Mouse (Mus musculus): ENCODE results near the gene Rab3a.

The Rab3a gene

DNA sequence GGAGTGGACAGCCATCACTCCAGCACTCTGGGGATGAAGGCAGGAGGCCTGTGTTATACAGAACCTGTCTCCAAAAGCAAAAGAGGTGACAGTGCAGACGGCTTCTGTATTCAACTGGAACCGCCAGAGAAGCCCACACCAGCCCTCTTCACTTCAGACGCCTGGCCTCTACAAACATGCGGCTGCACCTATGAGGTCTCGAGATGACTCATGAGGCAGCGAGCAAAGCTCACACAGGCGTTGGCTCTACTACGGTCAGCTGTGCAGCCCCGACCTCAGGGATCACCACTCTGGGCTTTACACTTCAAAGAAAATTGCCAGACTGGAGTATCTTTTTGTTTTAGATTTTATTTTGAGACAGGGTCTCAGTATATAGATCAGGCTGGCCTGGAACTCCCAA, 18.4 kb downstream of the Rab3a start:
- intact Hi-C loops (cut with DNase I), result no loop called here

DNA sequence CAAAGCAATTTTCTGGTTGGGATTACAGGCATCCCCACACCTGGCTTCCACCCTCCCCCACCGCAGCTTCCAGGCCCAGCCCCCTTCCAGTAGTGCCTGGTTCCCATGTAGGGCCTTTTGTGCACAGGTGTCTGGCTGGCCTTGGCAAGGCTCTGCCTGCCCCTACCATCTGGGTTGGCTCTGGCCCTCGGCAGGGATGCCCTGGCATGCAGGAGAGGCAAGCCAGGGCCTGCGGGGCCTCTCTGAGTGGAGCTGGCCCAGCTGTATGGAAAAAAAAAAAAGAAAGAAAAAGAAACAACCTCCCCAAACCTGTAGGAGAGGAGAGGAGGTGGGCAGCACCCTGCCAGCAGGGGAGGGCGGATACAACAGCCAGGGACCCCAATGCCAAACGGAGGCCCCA, 18.9 kb downstream of the Rab3a start:
- intact Hi-C loops (cut with DNase I), result no loop called here

DNA sequence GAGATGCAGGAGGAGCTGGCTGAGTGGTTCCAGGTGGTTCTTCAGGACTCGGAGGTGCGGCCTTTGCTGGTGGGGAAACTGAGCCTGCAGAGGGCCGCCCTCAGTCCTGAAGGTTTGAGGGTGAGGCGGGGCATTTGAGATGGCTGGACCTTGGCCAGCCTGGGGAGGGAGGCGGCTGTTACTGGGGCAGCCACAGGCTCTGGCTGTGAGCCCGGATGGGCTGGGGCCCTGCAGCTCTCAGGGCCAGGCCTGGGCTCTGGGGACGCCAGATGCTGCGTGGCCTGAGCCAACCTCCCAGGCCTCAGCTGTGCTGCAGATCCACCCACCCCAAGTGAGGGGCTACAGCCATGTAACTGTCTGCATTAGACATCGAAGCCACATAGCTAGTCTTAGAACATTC, 19.4 kb downstream of the Rab3a start:
- intact Hi-C loops (cut with DNase I), result no loop called here

DNA sequence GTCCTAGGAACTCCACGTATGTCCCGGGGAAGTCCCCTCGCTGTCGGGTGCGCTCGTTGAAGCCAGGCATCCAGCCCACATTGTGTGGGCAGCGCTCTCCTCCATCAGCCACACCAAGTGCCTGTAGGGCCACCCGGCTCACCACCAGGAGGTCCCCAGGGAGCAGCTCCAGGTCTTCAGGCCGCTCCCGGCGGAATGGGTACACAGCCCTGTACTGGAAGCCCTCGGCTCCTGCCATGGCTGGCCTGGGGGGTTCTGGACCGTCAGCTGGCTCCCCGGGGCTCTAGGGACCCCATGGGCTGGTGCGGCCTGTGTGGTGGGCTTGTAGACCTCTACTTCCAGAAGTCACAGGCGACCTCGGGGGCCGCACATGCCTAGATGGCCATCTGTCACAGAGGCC, 20.3 kb downstream of the Rab3a start:
- intact Hi-C loops (cut with DNase I), result no loop called here

DNA sequence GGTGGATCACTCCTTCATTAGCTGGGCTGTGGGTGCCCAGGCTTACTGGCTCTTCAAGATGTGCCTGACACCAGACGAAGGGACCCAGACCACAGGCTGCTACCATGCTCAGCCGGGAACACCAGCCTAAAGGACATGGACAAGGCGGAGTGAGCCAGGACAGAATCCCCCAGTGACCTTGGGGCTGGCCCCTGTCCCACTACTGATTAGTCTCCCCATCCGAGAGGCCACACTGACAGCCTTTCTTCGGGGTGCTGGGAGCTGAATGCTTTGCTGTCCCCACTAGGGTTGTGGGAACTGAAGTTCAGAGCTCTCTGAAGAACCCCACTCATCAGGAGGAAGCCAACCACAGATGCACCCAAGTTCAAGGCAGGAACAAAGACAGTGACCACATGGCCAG, 20.7 kb downstream of the Rab3a start:
- intact Hi-C loops (cut with DNase I), result no loop called here

DNA sequence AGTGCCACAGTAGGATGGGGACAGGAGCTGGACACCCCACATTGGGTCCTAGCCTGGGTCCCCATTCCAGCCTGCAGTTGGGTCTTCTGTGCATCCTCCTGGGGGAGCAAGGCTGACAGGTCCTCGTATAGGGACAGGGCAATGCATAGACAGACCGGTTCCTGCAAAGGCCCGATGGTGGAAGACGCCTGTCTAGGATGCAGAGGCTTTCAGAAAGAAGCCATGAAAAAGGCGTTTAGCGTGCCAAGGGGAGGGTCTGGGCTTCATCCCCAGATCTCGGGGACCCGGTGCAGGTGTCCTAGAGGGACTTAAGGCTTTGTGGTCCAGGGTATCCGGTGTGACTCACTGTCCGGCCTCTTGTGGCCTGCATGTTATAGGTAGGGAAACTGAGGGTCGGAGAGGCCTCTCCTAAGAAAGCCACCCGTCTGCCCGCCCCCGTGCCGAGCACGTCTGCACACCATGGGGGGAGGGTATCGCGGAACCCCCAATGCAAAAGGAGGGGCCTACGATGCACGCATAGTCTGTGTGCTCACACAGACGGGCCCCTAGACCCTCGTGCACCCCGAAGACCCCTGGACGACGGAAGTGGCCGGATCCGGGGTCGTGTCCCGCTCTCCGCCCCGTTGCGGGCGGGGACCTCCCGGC, 21.5 kb downstream of the Rab3a start:
- intact Hi-C loops (cut with DNase I), result no loop called here

DNA sequence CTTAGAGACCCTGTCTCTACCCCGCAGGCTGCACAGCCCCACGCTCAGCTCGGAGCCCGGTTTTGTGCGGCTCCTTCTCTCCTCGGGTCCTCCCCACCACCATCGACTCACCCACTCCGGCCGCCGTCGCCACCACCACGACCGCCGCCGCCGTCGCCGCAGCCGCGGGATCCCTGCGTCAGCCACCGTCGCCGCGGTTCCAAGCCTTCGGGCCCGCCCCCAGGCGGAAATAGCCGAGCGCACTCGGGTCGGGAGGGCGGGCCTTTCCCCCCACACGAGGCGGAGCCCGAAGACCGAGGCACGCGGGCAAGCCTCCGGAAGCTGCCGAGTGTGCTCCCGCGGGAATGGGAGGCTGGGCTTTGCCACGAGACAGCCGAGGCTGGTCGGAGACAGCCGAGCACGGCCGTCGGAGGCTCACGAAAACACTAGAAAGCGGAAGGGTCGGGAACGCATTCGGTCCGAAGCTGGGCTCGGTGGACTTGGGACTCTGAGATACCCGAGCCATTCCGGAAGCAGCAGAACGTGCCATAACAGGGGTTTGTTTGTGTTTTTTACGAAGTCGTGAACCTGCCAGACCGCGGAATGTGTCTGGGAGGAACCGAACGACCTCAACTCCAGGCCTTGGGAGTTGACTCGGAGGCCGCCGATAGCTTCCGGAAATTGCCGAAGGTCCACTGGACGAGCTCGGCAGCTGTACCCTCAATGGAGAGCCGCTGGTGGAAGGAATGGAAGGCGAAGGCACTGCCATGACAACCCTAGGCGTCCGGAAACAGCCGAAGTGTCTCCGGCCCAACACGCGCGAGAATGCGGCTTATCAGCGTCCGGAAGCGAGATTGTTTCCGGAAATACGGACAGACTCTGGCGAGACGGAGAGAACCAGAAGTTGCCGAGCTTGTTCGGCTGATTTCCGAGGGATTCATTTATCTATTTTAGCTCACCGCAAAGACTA, 22.3 kb downstream of the Rab3a start, which contains the start of gene Pik3r2:
Gene Pik3r2, minus strand, starts transcription at position 218 of the 949 bp plus-strand sequence.
- intact Hi-C loops (cut with DNase I), result no loop called here

DNA sequence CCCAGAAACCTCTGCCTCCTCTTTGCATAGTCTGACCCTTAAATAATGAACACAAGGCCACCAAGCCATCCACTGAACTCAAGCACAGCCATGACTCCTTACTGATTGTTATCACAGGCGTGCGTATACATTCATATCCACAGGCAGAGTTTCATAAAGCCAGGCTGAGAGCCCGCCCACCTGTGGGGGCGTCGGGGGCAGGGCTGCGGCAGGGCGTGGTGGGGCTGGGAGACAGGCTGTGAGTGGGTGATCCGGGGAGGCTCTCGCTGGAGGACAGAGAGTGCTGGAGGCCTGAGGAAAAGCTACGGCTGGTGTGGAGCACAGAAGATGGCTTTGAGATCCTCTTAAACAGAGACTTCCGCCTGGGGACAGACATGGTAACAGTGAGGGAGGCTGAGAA, 25.6 kb downstream of the Rab3a start:
- intact Hi-C loops (cut with DNase I), result no loop called here

DNA sequence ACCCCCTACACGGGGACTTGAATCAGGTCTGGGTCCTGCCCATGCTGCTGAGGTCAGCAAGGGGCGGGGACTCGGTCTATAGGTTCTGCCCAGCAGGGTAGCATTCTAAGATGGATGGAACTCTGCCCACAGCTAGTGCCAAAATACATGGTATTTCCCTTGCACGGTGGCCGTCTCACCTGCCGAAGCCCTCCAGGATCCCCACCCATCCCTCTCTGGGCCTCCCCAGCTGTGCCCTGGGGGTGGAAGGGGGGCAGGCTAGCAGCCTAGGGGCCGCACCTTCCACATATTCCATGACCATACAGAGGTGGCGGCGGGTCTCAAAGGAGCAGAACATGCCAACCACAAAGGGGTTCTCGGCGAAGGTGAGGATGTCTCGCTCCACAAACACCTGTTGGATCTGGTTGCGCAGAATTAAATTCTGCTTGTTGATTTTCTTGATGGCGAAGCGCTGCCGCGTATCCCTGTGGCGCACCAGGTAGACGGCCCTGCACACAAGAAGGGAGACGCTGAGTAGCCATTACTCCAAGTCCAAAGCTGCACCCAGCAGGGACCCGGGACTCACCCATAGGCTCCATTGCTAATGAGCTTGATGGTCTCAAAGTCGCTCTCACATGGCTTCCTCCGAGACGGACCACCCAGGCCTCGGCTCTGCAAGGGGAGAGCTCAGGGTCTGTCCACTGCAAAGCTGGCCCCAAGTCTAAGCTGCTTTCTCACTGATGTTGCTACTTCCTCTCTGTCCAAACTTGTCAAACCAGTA, 32.0 kb downstream of the Rab3a start:
- intact Hi-C loops (cut with DNase I), result no loop called here

DNA sequence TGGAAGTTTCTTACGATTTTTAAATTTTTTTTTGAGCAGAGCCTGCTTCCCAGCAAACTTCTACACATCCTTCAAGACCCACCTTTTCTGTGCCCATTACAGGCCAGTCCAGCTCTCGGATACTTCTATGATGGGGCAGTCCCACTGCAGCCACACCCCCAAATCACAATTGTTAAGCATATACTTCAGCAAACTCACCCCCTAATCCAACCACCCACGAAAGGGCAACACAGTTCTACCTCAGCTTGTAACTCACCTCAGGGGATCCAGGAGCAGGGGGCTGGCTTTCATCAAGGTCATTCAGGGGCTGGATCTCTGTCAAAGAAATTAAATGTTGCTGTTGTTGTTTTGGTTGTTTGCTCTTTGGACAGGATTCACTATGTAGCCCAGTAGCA, 32.6 kb downstream of the Rab3a start:
- intact Hi-C loops (cut with DNase I), result no loop called here

DNA sequence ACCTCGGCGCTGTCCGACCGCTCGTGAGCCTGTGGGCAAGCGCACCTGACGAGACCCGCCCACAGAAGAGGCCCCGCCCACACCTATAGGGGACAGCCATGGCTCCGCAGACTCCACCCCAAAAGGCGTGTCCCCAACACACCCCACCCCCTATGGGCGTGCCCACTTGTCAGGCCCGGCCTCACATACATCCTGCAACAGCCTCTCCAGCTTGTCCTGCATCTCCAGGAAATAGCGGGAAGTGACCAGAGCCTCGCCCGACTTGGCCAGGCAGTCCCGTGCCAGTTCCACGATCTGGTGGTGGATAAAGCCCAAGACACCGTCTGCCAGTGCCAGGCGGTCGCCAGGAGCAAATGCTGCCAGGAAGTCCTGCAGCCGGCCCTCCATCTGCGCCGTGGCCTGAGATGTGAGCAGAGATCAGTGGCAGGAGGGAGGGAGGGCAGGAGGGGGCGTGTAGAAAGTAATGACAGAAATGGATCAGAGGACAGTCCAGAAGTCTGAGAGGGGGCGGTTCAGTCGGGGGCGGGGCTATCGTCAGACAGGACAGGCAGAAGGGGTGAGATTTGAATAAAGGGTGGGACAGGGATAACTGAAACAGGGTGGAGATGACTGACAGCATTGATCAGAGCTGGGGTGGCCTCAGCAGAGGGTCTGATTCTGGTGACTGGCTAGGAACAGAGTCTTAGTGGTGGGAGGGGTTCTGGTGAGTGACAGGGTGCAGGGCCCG, 33.6 kb downstream of the Rab3a start:
- intact Hi-C loops (cut with DNase I), result no loop called here

DNA sequence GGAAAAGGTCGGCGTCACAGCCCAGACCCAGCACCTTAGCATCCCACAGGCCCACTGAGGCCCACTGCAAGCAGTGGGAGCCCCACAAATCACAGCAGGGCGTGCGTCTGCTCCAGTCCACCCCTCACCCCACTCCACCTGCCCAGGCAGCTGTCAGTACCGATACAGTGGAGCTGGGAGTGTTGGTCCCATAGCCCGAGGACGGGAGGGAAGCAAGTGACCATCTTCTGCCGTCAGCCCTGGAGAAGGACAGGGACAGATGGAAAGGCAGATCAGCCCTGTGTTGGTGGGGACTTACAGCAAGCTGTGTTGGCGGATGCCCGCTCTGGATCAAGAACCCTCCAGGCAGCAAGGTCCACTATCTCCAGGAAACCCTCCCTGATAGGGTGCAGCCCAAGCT, 34.6 kb downstream of the Rab3a start:
- intact Hi-C loops (cut with DNase I), result no loop called here

DNA sequence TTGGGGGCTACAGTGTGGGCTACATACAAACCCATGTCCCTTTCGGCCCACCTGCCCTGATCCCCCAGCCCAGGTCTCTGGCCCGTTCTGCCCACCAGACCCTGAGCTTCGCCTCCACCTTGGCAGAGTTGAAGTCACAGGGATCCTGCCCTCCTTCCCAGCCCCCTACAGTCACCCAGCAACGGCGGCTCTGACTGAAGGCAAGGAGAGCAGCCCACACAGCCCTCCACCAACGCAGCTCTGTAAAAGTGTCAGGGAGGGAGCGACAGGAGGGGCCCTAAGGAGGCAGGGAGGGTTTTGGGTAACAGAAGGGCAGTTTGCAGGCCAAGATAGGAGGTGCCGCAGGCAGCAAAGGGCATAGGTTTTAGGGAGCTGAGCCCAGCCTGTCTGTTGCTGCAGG, 36.4 kb downstream of the Rab3a start:
- intact Hi-C loops (cut with DNase I), result no loop called here

DNA sequence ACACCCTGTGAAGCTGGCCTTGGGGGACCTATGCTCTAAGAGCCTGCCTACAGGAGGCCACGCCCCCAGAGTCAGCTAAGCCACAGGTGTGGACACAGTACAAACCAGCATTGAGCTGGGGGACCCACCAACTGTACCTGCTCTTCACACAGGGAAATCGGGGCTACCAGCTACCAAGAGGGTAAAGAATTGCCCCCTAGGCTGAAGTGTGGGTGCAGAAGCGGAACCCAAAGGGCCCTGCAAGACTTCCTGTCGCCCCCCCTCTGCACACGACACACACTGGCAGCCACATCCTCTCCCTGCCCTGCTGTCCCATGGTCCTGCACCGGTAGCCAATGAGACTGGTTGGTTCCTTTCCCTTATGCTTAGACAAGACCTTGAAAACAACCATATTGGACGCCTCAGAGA, 36.8 kb downstream of the Rab3a start:
- intact Hi-C loops (cut with DNase I), result no loop called here

DNA sequence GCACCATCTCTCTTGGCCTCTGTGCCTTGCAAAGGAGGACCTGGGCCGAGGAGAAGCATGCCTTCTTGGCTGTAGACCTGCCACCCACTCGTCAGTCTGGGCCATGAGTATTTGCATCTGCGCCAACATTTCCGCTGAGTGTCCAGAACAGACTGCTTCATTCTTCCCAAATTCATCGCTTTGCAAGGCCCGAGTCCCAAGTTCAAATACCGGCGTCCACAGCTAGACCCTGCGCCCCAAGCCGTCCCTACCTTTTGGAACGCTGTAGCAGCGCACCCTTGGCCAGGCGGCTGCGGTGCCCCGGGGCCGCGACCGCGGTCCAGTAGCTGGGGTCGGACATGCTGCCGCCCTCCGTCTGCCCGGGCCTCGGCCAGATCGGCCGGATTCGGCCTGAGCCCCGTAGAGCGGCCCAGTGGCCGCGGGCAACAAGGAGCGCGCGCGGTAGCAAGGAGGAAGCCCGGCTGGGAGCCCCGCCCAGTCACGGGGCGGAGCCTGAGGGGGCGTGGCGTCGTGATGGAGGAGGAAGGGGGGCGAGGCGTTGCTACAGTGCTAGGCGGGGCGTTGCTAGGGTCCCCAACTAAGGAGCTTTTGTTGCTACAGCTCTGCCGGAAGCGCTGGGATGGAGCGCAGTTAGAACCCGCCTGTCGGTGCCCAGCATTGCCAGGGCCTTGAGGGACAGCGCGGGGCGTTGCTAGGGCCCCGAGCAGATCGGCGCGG, 37.7 kb downstream of the Rab3a start:
- intact Hi-C loops (cut with DNase I), result no loop called here

DNA sequence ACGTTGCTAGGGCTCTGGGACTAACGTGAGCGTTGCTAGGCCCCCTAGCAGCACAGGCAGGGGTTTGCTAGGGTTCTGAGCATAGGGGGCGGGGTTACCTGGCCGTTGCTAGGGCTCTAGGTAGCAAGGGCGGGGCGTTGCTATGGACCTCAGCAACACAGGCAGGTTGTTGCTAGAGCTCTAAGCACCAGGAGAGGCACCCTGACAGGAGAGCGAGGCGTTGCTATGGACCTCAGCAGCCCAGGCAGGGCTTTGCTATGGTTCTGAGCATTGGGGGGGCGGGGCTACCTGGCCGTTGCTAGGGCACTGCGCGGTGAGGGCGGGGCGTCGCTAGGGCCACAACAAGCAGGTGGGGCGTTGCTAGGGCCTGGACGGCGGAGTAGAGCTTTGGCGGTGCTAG, 38.2 kb downstream of the Rab3a start:
- intact Hi-C loops (cut with DNase I), result no loop called here

DNA sequence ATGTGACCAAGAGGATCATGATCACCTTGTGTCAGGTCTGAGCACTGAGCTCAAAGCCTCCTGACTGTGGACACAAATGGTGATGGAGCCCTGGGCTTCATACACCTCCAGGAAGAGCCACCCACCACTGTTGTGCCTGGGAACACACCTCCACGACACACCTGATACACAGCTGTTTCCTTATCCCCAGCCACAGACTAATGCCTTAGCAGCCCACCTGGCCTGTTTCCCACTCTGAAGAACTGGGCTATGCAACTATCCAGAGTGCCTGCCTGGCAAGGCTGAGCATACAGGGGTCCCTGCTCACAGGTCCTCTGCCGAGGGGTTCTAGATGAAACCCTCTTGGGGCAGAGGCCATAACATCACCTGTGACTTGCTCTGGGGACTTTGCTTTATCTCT, 39.7 kb downstream of the Rab3a start:
- intact Hi-C loops (cut with DNase I), result no loop called here

DNA sequence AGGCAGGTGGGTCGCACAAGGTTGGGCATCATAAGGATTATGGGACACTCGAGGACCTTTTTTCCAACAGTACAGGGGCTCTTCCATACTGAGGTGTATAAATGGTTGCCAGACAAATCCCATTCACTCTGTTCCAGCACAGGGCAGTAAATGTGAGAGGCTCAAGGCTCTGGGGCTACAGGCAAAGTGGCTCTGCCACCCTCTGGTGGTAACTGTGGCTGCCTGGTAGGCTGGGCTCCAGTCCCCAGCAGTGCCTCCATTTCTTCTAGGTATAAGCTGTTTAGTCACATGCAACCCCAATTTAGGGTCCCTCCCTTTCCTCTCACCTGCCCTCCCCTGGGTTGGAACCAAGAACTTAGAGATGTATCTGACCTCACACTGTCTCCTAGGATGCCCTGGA, 40.9 kb downstream of the Rab3a start:
- intact Hi-C loops (cut with DNase I), result no loop called here

DNA sequence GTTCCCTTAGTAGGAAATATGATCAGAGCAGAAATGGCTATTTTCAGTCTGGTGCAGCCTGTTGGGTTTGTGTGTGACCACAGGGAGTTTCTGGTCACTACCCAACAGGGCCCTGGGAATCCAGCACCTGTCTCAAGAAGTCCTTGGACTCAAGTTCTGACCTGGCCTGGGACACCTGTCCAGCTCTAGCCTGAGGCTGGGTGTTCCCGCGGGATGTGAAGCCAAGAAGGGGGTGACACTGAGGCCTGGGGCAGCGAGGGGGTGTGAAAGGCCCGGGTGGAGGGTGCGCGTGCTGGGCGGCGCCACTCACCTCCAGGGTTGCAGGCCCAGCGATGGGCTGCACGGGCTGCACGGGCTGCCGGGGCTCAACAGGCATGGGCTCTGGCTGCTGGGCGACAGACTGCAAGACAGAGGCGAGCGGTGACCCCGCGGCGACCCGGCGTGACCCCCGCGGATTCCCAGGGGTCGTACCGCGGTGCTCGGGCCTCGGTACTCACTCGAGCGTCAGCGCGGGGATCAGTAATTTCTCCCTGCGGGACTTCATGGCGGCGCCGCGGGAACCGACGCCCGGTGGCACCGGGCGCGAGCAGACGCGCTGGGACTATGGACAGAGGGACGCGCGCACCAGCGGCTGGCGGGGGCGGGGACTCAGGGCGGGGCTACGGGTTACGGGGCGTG, 42.1 kb downstream of the Rab3a start:
- intact Hi-C loops (cut with DNase I), result no loop called here

Data from adrenal gland (tissue).